Mouse (Mus musculus) gastrocnemius, adult 2 months (tissue): ENCODE measurements around the gene Grtp1. TPM values are rescaled to one million over a fixed set of nuclear protein-coding genes. Genes with fewer than 3 reads are reported as not detected.
A peak's percentile ranks its signal among the peaks of the same experiment; 100 is the strongest.
"Not testable (repeated sequence)": the region's sequence is repeated elsewhere in the genome, so short reads cannot be mapped to it uniquely, and the experiment has no call there.

Experiments used
- DNase-seq: peaks from one replicate; pipeline ENCODE4 v3.0.0; 2022
- H3K27ac ChIP-seq: fragments of 200-600 bp; 2 replicates; pipeline ENCODE4 v1.8.1; 2022; ENCODE audit warnings: mild to moderate bottlenecking
- H3K4me3 ChIP-seq: fragments of 200-600 bp; 2 replicates; pipeline ENCODE4 v1.8.1; 2022; ENCODE audit warnings: mild to moderate bottlenecking, moderate library complexity
- CTCF ChIP-seq: fragments of 200-600 bp; IDR thresholded peaks from 2 replicates; pipeline ENCODE4 v1.8.1; 2022; ENCODE audit warnings: antibody characterized with exemption, mild to moderate bottlenecking, moderate library complexity
- intact Hi-C: fragments of 180-260 bp; cut with DNase I; formaldehyde crosslinking; loops from one replicate; pipeline ENCODE4 v1.15.1; 2025
- total RNA-seq, 2 experiments: library from RNA; stranded (reverse); gene quantifications; 2 replicates each; pipeline ENCODE4 v1.2.3; 2021

Gene Grtp1
- total RNA-seq, 2 experiments from 2014 or later = 9.7 to 20.6 TPM

- no peak for TF ChIP-seq CTCF
- DNase-seq = peak; percentile 100
- intact Hi-C loops = loop anchor here (2.0 kb wide), 1 partner anchor 50 kb away; no protein-coding TSS in a partner anchor
- H3K27ac ChIP-seq = peak within 1 kb of the TSS; percentile 99
- peak within 1 kb of the TSS; percentile 100 for H3K4me3 ChIP-seq
Observed at GRCm38 (mm10) chr8:13158718-13159376, 41.6 kb downstream of the Grtp1 start, which contains the start of gene Lamp1. Gene Lamp1, plus strand, starts transcription at chr8:13159161.

- TF ChIP-seq CTCF = no peak
- Histone ChIP-seq H3K4me3 (peak overlapping the region; percentile 19; the same call in 1 of the 2 replicates), H3K27ac (peak overlapping the region; percentile 99)
- intact Hi-C loops = no loop called here
- peak; percentile 77 for DNase-seq
Observed at GRCm38 (mm10) chr8:13156327-13157097, 43.9 kb downstream of the Grtp1 start.

GRCm38 (mm10) chr8:13155358-13155757 is 45.1 kb downstream of the Grtp1 start:
- peak overlapping the region; percentile 99 for H3K27ac ChIP-seq
- no peak for DNase-seq
- no peak overlapping the region; the same call in 1 of the 2 replicates for H3K4me3 ChIP-seq
- intact Hi-C loops = no loop called here
- no peak for TF ChIP-seq CTCF

GRCm38 (mm10) chr8:13154099-13154498 is 46.3 kb downstream of the Grtp1 start:
- intact Hi-C loops = no loop called here
- Histone ChIP-seq H3K4me3 (no peak overlapping the region), H3K27ac (peak overlapping the region; percentile 99)
- TF ChIP-seq CTCF = no peak
- DNase-seq = peak; percentile 60

GRCm38 (mm10) chr8:13150929-13151328 is 49.5 kb downstream of the Grtp1 start:
- no peak for TF ChIP-seq CTCF
- intact Hi-C loops = loop anchor here (2.0 kb wide), 1 partner anchor 102 kb away; no protein-coding TSS in a partner anchor
- Histone ChIP-seq H3K4me3 (no peak overlapping the region), H3K27ac (peak overlapping the region; percentile 90)
- DNase-seq = peak; percentile 70

GRCm38 (mm10) chr8:13149866-13150265 is 50.6 kb downstream of the Grtp1 start:
- no peak for TF ChIP-seq CTCF
- DNase-seq = no peak

GRCm38 (mm10) chr8:13149287-13149686 is 51.1 kb downstream of the Grtp1 start:
- Histone ChIP-seq H3K27ac (peak overlapping the region; percentile 90), H3K4me3 (peak overlapping the region; percentile 25)
- TF ChIP-seq CTCF = peak; percentile 41
- DNase-seq = no peak
- intact Hi-C loops = loop anchor here (1.0 to 5.0 kb wide), 2 partner anchors 42 to 65 kb away; partner anchors contain the start of genes Cul4a and Pcid2

More at GRCm38 (mm10) chr8:13149866-13150265, 50.6 kb downstream of the Grtp1 start:
- intact Hi-C loops = loop anchor here (1.0 to 5.0 kb wide), 3 partner anchors 43 to 103 kb away; partner anchors contain the start of genes Cul4a and Pcid2
- Histone ChIP-seq H3K4me3 (no peak overlapping the region), H3K27ac (peak overlapping the region; percentile 90)

GRCm38 (mm10) chr8:13148476-13148875 is 51.9 kb downstream of the Grtp1 start:
- intact Hi-C loops = loop anchor here (5.0 kb wide), 1 partner anchor 41 kb away; the partner anchor contains the start of genes Cul4a and Pcid2
- no peak for DNase-seq
- no peak for TF ChIP-seq CTCF

GRCm38 (mm10) chr8:13141681-13142080 is 58.7 kb downstream of the Grtp1 start:
- intact Hi-C loops = no loop called here
- no peak for TF ChIP-seq CTCF

More at GRCm38 (mm10) chr8:13148476-13148875, 51.9 kb downstream of the Grtp1 start:
- peak overlapping the region; percentile 24 for H3K4me3 ChIP-seq
- H3K27ac ChIP-seq = peak overlapping the region; percentile 90

GRCm38 (mm10) chr8:13139641-13140182 is 60.7 kb downstream of the Grtp1 start:
- no peak overlapping the region for H3K4me3 ChIP-seq
- TF ChIP-seq CTCF = no peak
- intact Hi-C loops = no loop called here
- no peak overlapping the region for H3K27ac ChIP-seq
- DNase-seq = no peak

More at GRCm38 (mm10) chr8:13141681-13142080, 58.7 kb downstream of the Grtp1 start:
- H3K4me3 ChIP-seq = no peak overlapping the region
- DNase-seq = no peak
- no peak overlapping the region for H3K27ac ChIP-seq

GRCm38 (mm10) chr8:13132220-13132619 is 68.2 kb downstream of the Grtp1 start:
- not testable (repeated sequence) for H3K4me3 ChIP-seq, H3K27ac ChIP-seq
- DNase-seq = peak; percentile 59
- intact Hi-C loops = loop anchor here (2.0 to 5.0 kb wide), 2 partner anchors 39 to 80 kb away; no protein-coding TSS in a partner anchor
- TF ChIP-seq CTCF = peak; percentile 77

- DNase-seq = no peak
- no peak overlapping the region for H3K27ac ChIP-seq
- TF ChIP-seq CTCF = no peak
- intact Hi-C loops = no loop called here
- no peak overlapping the region for H3K4me3 ChIP-seq
Observed at GRCm38 (mm10) chr8:13124897-13125296, 75.5 kb downstream of the Grtp1 start.
